Mouse (Mus musculus): Measurements from ENCODE around the gene Slc16a3. TPM values are rescaled to one million over a fixed set of nuclear protein-coding genes. Genes with fewer than 3 reads are reported as not detected.
A peak's percentile ranks its signal among the peaks of the same experiment; 100 is the strongest.

The Slc16a3 gene
- polyA plus RNA-seq, 1 experiment = 2.9 TPM

- Histone ChIP-seq H3K4me1 (ENCODE audit: control insufficient read depth, insufficient read depth, low read length) (peaks cover 17% of the 10 kb centered on the region; the same call in 1 of the 2 replicates), H3K27ac (ENCODE audit: insufficient read depth, low read depth, low read length) (no peak overlapping the region), H3K27me3 (replicated peaks; ENCODE audit: control insufficient read depth, insufficient read depth, low read length) (no peaks in the 10 kb centered on the region), H3K4me3 (ENCODE audit: insufficient read depth, low read depth, low read length) (no peak overlapping the region), H3K36me3 (ENCODE audit: control insufficient read depth, insufficient read depth, low read length) (peaks cover 9% of the 10 kb centered on the region)
- WGBS = 45% methylated on average over 6 of the region's 6 CpGs
- DNase-seq = no peak
- TF ChIP-seq POLR2A (IDR thresholded peaks at IDR 0.05; ENCODE audit: low read depth, low read length) (no peak), CTCF (conservative IDR thresholded peaks at IDR 0.05; ENCODE audit: insufficient read depth, insufficient read length, low read depth, low read length) (no peak)
These were observed 25.0 kb downstream of the Slc16a3 start for GRCm38 (mm10) chr11:120973318-120973717.

GRCm38 (mm10) chr11:120979711-120980426, 31.6 kb downstream of the Slc16a3 start:
- no peak for TF ChIP-seq POLR2A (IDR thresholded peaks at IDR 0.05; ENCODE audit: low read depth, low read length)
- no peak for TF ChIP-seq CTCF (conservative IDR thresholded peaks at IDR 0.05; ENCODE audit: insufficient read depth, insufficient read length, low read depth, low read length)
- 53% methylated on average over 8 of the region's 8 CpGs for WGBS
- no peak overlapping the region for H3K27ac ChIP-seq (ENCODE audit: insufficient read depth, low read depth, low read length)
- peaks cover 26% of the 10 kb centered on the region for H3K4me1 ChIP-seq (ENCODE audit: control insufficient read depth, insufficient read depth, low read length)
- no peak overlapping the region for H3K4me3 ChIP-seq (ENCODE audit: insufficient read depth, low read depth, low read length)
- DNase-seq = no peak
- no peaks in the 10 kb centered on the region for H3K27me3 ChIP-seq (replicated peaks; ENCODE audit: control insufficient read depth, insufficient read depth, low read length)
- H3K36me3 ChIP-seq (ENCODE audit: control insufficient read depth, insufficient read depth, low read length) = peaks cover 12% of the 10 kb centered on the region

- no peaks in the 10 kb centered on the region for H3K27me3 ChIP-seq (replicated peaks; ENCODE audit: control insufficient read depth, insufficient read depth, low read length)
- no peak overlapping the region for H3K4me3 ChIP-seq (ENCODE audit: insufficient read depth, low read depth, low read length)
- 34% methylated on average over 9 of the region's 9 CpGs for WGBS
- peaks cover 29% of the 10 kb centered on the region for H3K4me1 ChIP-seq (ENCODE audit: control insufficient read depth, insufficient read depth, low read length)
- TF ChIP-seq POLR2A (IDR thresholded peaks at IDR 0.05; ENCODE audit: low read depth, low read length) (no peak), CTCF (conservative IDR thresholded peaks at IDR 0.05; ENCODE audit: insufficient read depth, insufficient read length, low read depth, low read length) (no peak)
- H3K27ac ChIP-seq (ENCODE audit: insufficient read depth, low read depth, low read length) = no peak overlapping the region
- peak; percentile 72 for DNase-seq
- H3K36me3 ChIP-seq (ENCODE audit: control insufficient read depth, insufficient read depth, low read length) = peaks cover 12% of the 10 kb centered on the region
These were observed 32.3 kb downstream of the Slc16a3 start for GRCm38 (mm10) chr11:120980427-120981035.

GRCm38 (mm10) chr11:120981661-120982060, 33.4 kb downstream of the Slc16a3 start:
- peaks cover 12% of the 10 kb centered on the region for H3K36me3 ChIP-seq (ENCODE audit: control insufficient read depth, insufficient read depth, low read length)
- no peak overlapping the region for H3K4me3 ChIP-seq (ENCODE audit: insufficient read depth, low read depth, low read length)
- peaks cover 38% of the 10 kb centered on the region for H3K4me1 ChIP-seq (ENCODE audit: control insufficient read depth, insufficient read depth, low read length)
- DNase-seq = peak; percentile 71
- WGBS = 34% methylated on average over 4 of the region's 4 CpGs
- TF ChIP-seq CTCF (conservative IDR thresholded peaks at IDR 0.05; ENCODE audit: insufficient read depth, insufficient read length, low read depth, low read length) (no peak), POLR2A (IDR thresholded peaks at IDR 0.05; ENCODE audit: low read depth, low read length) (no peak)
- H3K27me3 ChIP-seq (replicated peaks; ENCODE audit: control insufficient read depth, insufficient read depth, low read length) = no peaks in the 10 kb centered on the region
- no peak overlapping the region for H3K27ac ChIP-seq (ENCODE audit: insufficient read depth, low read depth, low read length)

- Histone ChIP-seq H3K27ac (ENCODE audit: insufficient read depth, low read depth, low read length) (no peak overlapping the region), H3K36me3 (ENCODE audit: control insufficient read depth, insufficient read depth, low read length) (peaks cover 12% of the 10 kb centered on the region), H3K4me1 (ENCODE audit: control insufficient read depth, insufficient read depth, low read length) (peaks cover 46% of the 10 kb centered on the region), H3K27me3 (replicated peaks; ENCODE audit: control insufficient read depth, insufficient read depth, low read length) (no peaks in the 10 kb centered on the region), H3K4me3 (ENCODE audit: insufficient read depth, low read depth, low read length) (no peak overlapping the region)
- no peak for DNase-seq
- TF ChIP-seq POLR2A (IDR thresholded peaks at IDR 0.05; ENCODE audit: low read depth, low read length) (no peak), CTCF (conservative IDR thresholded peaks at IDR 0.05; ENCODE audit: insufficient read depth, insufficient read length, low read depth, low read length) (no peak)
These were observed 34.2 kb downstream of the Slc16a3 start for GRCm38 (mm10) chr11:120982459-120982858.

GRCm38 (mm10) chr11:120984448-120985330, 36.4 kb downstream of the Slc16a3 start:
- Histone ChIP-seq H3K36me3 (ENCODE audit: control insufficient read depth, insufficient read depth, low read length) (peaks cover 12% of the 10 kb centered on the region), H3K4me1 (ENCODE audit: control insufficient read depth, insufficient read depth, low read length) (peaks cover 63% of the 10 kb centered on the region), H3K27ac (ENCODE audit: insufficient read depth, low read depth, low read length) (peak overlapping the region; percentile 47; the same call in 1 of the 2 replicates), H3K4me3 (ENCODE audit: insufficient read depth, low read depth, low read length) (no peak overlapping the region), H3K27me3 (replicated peaks; ENCODE audit: control insufficient read depth, insufficient read depth, low read length) (no peaks in the 10 kb centered on the region)
- DNase-seq = peak; percentile 62
- 42% methylated on average over 4 of the region's 4 CpGs for WGBS
- TF ChIP-seq CTCF (conservative IDR thresholded peaks at IDR 0.05; ENCODE audit: insufficient read depth, insufficient read length, low read depth, low read length) = no peak
- TF ChIP-seq POLR2A (IDR thresholded peaks at IDR 0.05; ENCODE audit: low read depth, low read length) = no peak
